Mouse (Mus musculus) megakaryocyte, embryonic 14.5 days (primary cell): Measurements from ENCODE around the gene Oaz3.

Experiments
- FLI1 ChIP-seq: IDR thresholded peaks from 2 replicates; pipeline ENCODE4 v1.6.1; 2012; ENCODE audit warnings: low read length, inconsistent platforms, mixed read lengths
- GATA1 ChIP-seq: IDR thresholded peaks from 3 replicates; pipeline ENCODE4 v1.6.1; 2012; ENCODE audit warnings: mixed read lengths, low read length, inconsistent platforms, borderline replicate concordance

DNA sequence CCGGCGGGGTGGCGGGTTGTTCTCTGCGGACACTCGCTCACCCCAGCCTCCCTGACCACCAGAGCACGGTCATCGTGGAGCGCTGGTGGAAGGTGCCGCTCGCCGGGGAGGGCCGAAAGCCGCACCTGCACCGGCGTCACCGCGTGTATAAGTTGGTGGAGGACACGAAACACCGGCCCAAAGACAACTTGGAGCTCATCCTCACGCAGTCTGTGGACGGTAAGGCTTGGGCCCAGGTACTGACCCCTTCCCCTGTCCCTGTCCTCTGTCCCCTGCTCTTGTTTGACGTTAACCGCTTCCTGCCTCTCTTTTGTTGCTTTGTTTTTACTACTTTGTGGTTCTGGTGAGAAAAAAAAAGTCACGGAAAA is at the start of gene Oaz3:
- TF ChIP-seq GATA1 (no peak), FLI1 (no peak)
